Mouse (Mus musculus) c-Kit-positive CD71-positive TER-119-positive erythroid progenitor cells, embryonic 14.5 days (primary cell): Measurements from ENCODE around the gene Gm3269.
"Not testable (repeated sequence)": the region's sequence is repeated elsewhere in the genome, so short reads cannot be mapped to it uniquely, and the experiment has no call there.

Experiments used
- DNase-seq: peaks from one replicate; pipeline ENCODE4 v3.0.0-alpha.2; 2013; ENCODE audit warnings: low spot score

Gm3269 gene

DNA sequence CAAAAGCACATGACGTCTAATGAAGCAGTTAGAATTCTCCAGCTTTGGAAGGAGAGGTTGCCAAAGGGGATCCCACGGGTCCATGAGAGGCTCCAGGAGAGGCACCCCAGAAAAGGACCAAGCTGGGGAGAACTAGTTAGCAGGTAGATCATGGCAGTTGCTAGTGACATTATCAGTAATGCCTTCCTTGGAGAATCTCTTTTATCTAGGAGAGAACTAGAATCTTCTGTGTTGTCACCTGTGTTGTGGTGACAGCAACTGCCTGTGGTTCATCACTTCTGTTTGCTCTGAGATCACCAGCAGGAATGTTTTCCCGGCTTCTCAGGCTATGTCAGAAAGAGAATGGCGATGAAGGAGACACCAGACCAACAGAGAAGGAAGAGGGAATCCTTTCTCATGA lies at the start of gene Gm3269:
Gene Gm3269, plus strand, starts transcription at position 301 of the 400 bp plus-strand sequence.
- not testable (repeated sequence) for DNase-seq

DNA sequence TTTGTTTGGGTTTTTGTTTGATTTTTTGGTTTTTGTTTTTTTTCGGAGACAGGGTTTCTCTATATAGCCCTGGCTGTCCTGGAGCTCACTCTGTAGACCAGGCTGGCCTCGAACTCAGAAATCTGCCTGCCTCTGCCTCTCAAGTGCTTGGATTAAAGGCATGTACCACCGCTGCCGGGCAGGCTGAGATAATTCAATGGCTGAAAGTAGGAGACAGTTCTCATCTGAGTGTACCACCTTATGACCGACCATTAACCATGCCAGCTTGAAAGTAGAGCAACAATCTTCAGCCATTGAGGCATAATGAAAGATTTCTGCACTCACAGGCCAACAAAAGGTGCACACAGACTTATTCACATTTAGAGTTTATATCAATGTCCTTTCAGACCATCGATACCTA lies 31.5 kb upstream of the Gm3269 start:
- not testable (repeated sequence) for DNase-seq

DNA sequence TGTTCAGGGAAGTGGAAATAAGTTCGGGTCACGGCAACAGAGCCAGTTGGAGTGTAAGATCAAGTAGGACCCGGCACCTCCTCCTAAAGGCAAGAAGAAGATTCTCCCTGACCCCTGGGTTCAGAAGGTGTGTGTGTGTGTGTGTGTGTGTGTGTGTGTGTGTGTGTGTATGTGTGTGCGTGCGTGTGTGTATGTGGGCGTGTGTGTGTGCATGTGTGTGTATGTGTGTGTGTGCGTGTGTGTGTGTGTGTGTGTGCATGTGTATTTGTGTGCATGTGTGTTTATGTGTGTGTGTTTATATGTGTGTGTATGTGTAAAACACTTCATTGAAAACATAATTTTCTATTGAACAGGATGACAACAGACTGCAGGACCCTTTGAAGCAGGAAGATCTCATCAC lies 16.0 kb upstream of the Gm3269 start:
- not testable (repeated sequence) for DNase-seq

DNA sequence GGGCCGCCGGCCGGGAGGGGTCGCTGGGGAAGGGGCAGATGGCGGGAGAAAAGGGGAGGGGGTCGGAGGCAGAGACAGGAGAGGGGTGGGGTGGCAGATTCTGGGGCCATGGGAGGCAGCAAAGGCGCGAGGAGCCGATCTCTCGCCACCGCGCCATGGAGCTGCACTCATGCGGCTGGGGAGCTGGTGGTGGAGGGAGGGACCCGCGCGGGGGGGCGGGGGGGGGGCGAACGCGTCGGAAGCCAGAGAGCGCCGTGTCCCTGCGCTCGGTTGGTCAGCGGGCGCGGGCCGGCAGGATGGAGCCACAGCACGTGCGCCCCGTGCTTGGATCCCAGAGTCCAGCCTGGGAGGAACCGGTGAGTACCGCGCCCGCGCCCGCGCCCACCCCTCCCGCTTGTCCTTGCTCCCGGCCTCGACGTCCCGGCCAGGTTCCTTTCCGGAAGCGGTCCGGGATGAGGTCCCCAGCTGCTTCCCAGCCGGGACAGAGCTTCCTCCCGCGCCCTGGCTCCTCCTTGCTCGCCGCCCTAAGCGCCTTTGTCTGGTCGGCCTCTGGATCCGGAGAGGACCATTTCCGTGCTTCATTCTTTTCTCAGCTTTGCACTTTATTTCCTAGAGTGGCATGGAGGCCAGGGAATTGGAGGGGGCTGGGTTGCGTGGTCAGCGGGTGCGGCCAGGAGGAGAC lies 17.5 kb downstream of the Gm3269 start, which contains the start of gene Gm3264:
Gene Gm3264, plus strand, starts transcription at position 278 of the 682 bp plus-strand sequence.
- DNase-seq = not testable (repeated sequence)

DNA sequence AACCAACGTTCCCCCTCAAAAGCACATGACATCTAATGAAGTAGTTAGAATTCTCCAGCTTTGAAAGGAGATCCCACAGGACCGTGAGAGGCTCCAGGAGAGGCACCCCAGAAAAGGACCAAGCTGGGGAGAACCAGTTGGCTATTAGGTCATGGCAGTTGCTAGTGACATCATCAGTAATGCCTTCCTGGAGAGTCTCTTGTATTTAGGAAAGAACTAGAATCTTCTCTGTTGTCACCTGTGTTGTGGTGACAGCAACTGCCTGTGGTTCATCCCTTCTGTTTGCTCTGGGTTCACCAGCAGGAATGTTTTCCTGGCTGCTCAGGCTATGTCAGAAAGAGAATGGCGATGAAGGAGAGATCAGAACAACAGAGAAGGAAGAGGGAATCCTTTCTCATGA lies 54.2 kb downstream of the Gm3269 start, which contains the start of gene Gm3278:
Gene Gm3278, plus strand, starts transcription at position 301 of the 400 bp plus-strand sequence.
- not testable (repeated sequence) for DNase-seq
